Mouse (Mus musculus): Measurements from ENCODE around the gene Arl15. TPM values are rescaled to one million over a fixed set of nuclear protein-coding genes. Genes with fewer than 3 reads are reported as not detected.

Arl15 gene
- polyA plus RNA-seq, 1 experiment, result 10.1 TPM

- TF ChIP-seq POLR2A (IDR thresholded peaks at IDR 0.05; ENCODE audit: borderline replicate concordance, low read depth, low read length) (no peak), CTCF (IDR thresholded peaks at IDR 0.05; ENCODE audit: low read depth, low read length) (no peak)
- peaks cover 8% of the 10 kb centered on the region; the same call in 1 of the 2 replicates for H3K4me1 ChIP-seq (ENCODE audit: control insufficient read depth, insufficient read depth, low read length)
- no peak overlapping the region for H3K27ac ChIP-seq (ENCODE audit: insufficient read depth, low read depth, low read length)
- no peak overlapping the region for H3K4me3 ChIP-seq (ENCODE audit: insufficient read depth, low read length)
Measured at GRCm38 (mm10) chr13:113865378-113865777, 71.1 kb downstream of the Arl15 start.

GRCm38 (mm10) chr13:113865806-113866205 is 71.5 kb downstream of the Arl15 start:
- Histone ChIP-seq H3K4me1 (ENCODE audit: control insufficient read depth, insufficient read depth, low read length) (peaks cover 12% of the 10 kb centered on the region), H3K27ac (ENCODE audit: insufficient read depth, low read depth, low read length) (no peak overlapping the region), H3K4me3 (ENCODE audit: insufficient read depth, low read length) (no peak overlapping the region)
- TF ChIP-seq CTCF (IDR thresholded peaks at IDR 0.05; ENCODE audit: low read depth, low read length) (peak; percentile 84), POLR2A (IDR thresholded peaks at IDR 0.05; ENCODE audit: borderline replicate concordance, low read depth, low read length) (no peak)

- Histone ChIP-seq H3K27ac (ENCODE audit: insufficient read depth, low read depth, low read length) (no peak overlapping the region), H3K4me1 (ENCODE audit: control insufficient read depth, insufficient read depth, low read length) (peaks cover 16% of the 10 kb centered on the region), H3K4me3 (ENCODE audit: insufficient read depth, low read length) (no peak overlapping the region)
- TF ChIP-seq POLR2A (IDR thresholded peaks at IDR 0.05; ENCODE audit: borderline replicate concordance, low read depth, low read length), result no peak
- no peak for TF ChIP-seq CTCF (IDR thresholded peaks at IDR 0.05; ENCODE audit: low read depth, low read length)
Measured at GRCm38 (mm10) chr13:113867736-113868135, 73.4 kb downstream of the Arl15 start.

- no peak for TF ChIP-seq POLR2A (IDR thresholded peaks at IDR 0.05; ENCODE audit: borderline replicate concordance, low read depth, low read length)
- TF ChIP-seq CTCF (IDR thresholded peaks at IDR 0.05; ENCODE audit: low read depth, low read length), result peak; percentile 43; the same call in 1 of the 2 replicates
Measured at GRCm38 (mm10) chr13:113869212-113870205, 75.2 kb downstream of the Arl15 start.

GRCm38 (mm10) chr13:113870403-113870802 is 76.1 kb downstream of the Arl15 start:
- TF ChIP-seq CTCF (IDR thresholded peaks at IDR 0.05; ENCODE audit: low read depth, low read length), result no peak
- no peak for TF ChIP-seq POLR2A (IDR thresholded peaks at IDR 0.05; ENCODE audit: borderline replicate concordance, low read depth, low read length)
- H3K27ac ChIP-seq (ENCODE audit: insufficient read depth, low read depth, low read length), result peak overlapping the region; percentile 49
- peak overlapping the region; percentile 18 for H3K4me3 ChIP-seq (ENCODE audit: insufficient read depth, low read length)
- H3K4me1 ChIP-seq (ENCODE audit: control insufficient read depth, insufficient read depth, low read length), result peaks cover 19% of the 10 kb centered on the region

More at GRCm38 (mm10) chr13:113869212-113870205, 75.2 kb downstream of the Arl15 start:
- H3K4me1 ChIP-seq (ENCODE audit: control insufficient read depth, insufficient read depth, low read length), result peaks cover 16% of the 10 kb centered on the region
- H3K4me3 ChIP-seq (ENCODE audit: insufficient read depth, low read length), result no peak overlapping the region
- no peak overlapping the region for H3K27ac ChIP-seq (ENCODE audit: insufficient read depth, low read depth, low read length)

- no peak for TF ChIP-seq CTCF (IDR thresholded peaks at IDR 0.05; ENCODE audit: low read depth, low read length)
- TF ChIP-seq POLR2A (IDR thresholded peaks at IDR 0.05; ENCODE audit: borderline replicate concordance, low read depth, low read length), result no peak
- H3K4me3 ChIP-seq (ENCODE audit: insufficient read depth, low read length), result no peak overlapping the region
- H3K4me1 ChIP-seq (ENCODE audit: control insufficient read depth, insufficient read depth, low read length), result peaks cover 24% of the 10 kb centered on the region
- no peak overlapping the region for H3K27ac ChIP-seq (ENCODE audit: insufficient read depth, low read depth, low read length)
Measured at GRCm38 (mm10) chr13:113871853-113872252, 77.5 kb downstream of the Arl15 start.

- TF ChIP-seq CTCF (IDR thresholded peaks at IDR 0.05; ENCODE audit: low read depth, low read length) (no peak), POLR2A (IDR thresholded peaks at IDR 0.05; ENCODE audit: borderline replicate concordance, low read depth, low read length) (no peak)
- H3K4me3 ChIP-seq (ENCODE audit: insufficient read depth, low read length), result no peak overlapping the region
- H3K27ac ChIP-seq (ENCODE audit: insufficient read depth, low read depth, low read length), result no peak overlapping the region
- peaks cover 12% of the 10 kb centered on the region for H3K4me1 ChIP-seq (ENCODE audit: control insufficient read depth, insufficient read depth, low read length)
Measured at GRCm38 (mm10) chr13:113875724-113876123, 81.4 kb downstream of the Arl15 start.

GRCm38 (mm10) chr13:113877420-113877819 is 83.1 kb downstream of the Arl15 start:
- H3K27ac ChIP-seq (ENCODE audit: insufficient read depth, low read depth, low read length), result no peak overlapping the region
- no peak for TF ChIP-seq POLR2A (IDR thresholded peaks at IDR 0.05; ENCODE audit: borderline replicate concordance, low read depth, low read length)
- TF ChIP-seq CTCF (IDR thresholded peaks at IDR 0.05; ENCODE audit: low read depth, low read length), result peak; percentile 75

GRCm38 (mm10) chr13:113878571-113878970 is 84.3 kb downstream of the Arl15 start:
- no peak overlapping the region for H3K27ac ChIP-seq (ENCODE audit: insufficient read depth, low read depth, low read length)
- peaks cover 13% of the 10 kb centered on the region for H3K4me1 ChIP-seq (ENCODE audit: control insufficient read depth, insufficient read depth, low read length)
- no peak overlapping the region for H3K4me3 ChIP-seq (ENCODE audit: insufficient read depth, low read length)
- TF ChIP-seq POLR2A (IDR thresholded peaks at IDR 0.05; ENCODE audit: borderline replicate concordance, low read depth, low read length) (no peak), CTCF (IDR thresholded peaks at IDR 0.05; ENCODE audit: low read depth, low read length) (no peak)

More at GRCm38 (mm10) chr13:113877420-113877819, 83.1 kb downstream of the Arl15 start:
- no peak overlapping the region for H3K4me3 ChIP-seq (ENCODE audit: insufficient read depth, low read length)
- peaks cover 13% of the 10 kb centered on the region for H3K4me1 ChIP-seq (ENCODE audit: control insufficient read depth, insufficient read depth, low read length)
